Mouse (Mus musculus): ENCODE measurements around the gene Pou2f1.

Gene Pou2f1

GRCm38 (mm10) chr1:165961676-165962364 is 40.7 kb downstream of the Pou2f1 start:
- DNase-seq (ENCODE audit: low read depth) = no peak

- DNase-seq (ENCODE audit: low read depth) = no peak
These were observed 44.3 kb downstream of the Pou2f1 start for GRCm38 (mm10) chr1:165958159-165958558.

GRCm38 (mm10) chr1:165948214-165948813 is 54.2 kb downstream of the Pou2f1 start:
- DNase-seq (ENCODE audit: low read depth) = no peak

DNA sequence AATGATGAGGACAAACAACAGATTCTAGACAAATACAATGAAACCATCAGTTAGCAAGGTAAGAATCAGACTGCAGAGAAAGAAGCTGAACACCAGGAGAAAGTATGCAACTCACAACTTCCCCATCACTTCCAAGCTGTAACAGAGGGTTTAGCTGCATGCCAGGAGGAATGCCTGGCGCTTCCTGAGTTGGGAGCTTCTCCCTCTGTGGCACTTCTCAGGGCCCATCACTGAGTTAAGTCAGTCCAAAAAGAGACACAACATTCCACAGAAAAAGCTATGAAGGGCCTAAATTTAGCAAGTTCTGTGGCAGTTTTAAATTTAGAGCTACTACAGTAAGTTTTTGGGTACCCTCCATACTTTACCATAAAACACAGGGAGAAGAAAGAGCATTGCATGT is 59.2 kb downstream of the Pou2f1 start:
- no peak for DNase-seq (ENCODE audit: low read depth)

DNA sequence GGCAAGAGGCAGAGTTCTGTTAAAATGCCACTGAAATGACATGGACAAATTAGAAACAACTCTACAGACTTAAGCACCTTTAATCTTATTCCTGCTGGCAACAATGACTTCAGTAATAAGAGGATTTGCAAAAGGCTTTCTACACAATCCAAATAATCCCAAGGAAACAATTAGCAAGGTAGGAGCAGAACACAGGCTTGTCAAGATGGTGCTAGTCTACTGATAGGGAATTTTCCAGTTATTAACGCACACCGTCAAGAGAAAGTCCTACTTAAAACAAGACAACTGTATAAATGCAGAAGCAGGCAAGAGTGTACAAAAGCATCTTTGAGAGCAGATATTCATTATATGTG is 67.0 kb downstream of the Pou2f1 start:
- DNase-seq (ENCODE audit: low read depth) = no peak

- DNase-seq (ENCODE audit: low read depth) = no peak
These were observed 67.6 kb downstream of the Pou2f1 start for GRCm38 (mm10) chr1:165934648-165935465.

DNA sequence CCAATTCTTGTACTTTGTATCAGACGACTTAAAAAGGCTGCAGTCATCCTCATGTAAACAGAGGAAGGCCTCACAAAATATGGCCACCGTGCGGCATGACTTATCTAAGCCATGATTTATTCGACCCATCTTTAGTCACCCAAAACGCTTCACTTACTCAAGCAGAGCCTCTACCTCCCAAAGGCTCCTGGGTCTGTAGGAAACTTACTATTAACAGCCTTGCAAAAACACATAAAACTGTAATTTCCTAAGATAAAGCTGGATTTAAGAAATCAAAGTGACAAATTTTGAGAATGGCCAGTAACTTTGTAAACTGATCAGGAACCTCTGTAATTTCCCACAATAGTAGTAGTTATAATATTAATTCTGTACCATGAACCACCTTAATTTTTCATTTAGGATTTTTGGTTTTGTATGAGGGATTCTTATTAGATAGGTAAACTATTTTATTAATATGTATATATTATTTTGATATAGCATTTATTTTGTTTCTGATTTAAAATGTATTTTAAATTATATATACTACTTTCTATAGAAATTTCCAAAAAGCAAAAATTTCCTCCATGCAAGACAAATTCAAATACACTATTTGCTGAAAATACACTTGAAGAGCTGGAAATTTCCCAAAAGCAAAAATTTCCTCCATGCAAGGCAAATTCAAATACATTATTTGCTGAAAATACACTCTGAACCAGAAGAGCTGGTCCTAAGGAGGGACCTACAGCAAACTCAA is 68.4 kb downstream of the Pou2f1 start:
- DNase-seq (ENCODE audit: low read depth) = no peak

DNA sequence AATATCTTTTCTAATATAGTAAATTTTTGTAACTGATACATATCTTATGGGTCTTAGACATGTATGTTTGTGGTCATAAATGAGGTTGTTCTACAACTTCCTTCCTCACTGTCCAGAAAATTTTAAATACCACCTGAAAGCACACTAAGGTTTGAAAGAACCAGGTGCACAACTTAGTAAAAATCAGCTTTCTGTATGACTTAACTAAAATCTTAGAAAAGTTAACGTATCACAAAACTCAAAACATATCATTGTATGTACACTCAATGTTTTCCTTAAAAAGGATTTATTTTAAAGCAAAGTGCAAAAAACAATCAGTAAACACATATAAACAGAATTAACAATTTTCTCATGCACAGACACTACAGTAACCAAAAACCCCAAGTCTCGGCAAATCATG is 69.6 kb downstream of the Pou2f1 start:
- DNase-seq (ENCODE audit: low read depth) = no peak

DNA sequence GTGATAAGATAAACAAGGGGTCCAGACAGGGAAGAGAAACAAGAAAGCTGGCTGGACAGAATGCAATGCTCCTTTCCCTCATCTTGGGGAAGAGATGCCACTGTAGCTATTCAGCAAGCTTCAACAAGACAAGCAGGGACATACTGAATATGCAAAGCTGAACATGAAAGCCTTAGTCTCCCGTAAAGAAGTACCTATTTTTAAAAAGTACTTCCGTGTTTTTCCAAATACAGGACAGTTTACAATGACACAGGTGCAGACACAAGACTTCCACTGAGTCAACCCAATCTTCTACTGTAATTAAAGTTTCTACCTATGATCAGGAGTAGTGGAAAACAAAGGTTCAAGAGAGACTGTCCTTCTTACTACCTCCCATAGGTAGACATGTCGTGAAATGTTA is 72.0 kb downstream of the Pou2f1 start:
- DNase-seq (ENCODE audit: low read depth) = no peak

GRCm38 (mm10) chr1:165927507-165928279 is 74.8 kb downstream of the Pou2f1 start:
- DNase-seq (ENCODE audit: low read depth) = no peak

DNA sequence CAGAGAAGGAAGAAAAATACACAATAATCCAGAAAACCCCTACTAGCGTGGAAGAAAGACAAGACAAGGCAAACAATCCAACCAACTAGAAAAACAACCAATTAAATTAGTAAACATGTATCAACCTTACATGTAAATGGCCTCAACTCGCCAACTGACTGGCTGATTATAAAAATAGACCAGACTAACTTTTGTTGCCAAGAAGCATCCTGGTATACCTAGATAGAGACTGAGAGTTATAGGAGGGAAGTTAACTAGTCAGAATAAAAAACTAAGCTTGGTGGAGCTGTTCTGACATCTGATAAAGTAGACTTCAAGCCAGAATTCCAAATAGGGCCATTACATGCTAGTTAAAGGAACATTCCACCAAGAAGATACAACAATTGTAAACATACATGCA is 77.3 kb downstream of the Pou2f1 start:
- DNase-seq (ENCODE audit: low read depth) = no peak

DNA sequence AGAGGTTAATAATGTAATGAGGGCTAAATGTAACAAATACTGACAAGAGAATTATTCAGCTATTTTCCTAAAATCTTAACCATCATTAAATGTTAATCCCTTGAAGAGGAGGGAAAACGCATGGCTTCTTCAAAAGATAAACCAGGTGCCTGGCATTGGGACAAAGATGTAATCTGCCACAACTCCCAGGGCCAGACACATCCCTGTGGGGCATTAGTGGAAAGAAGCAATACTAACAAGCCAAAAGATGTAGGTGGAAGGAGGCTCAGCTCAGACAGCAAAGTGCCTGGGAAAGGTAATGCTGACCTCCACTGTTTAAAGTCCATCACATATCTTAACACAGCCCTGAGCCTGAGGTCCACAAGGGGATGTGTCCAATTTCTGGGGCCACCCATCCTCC is 80.0 kb downstream of the Pou2f1 start:
- DNase-seq (ENCODE audit: low read depth) = no peak

- DNase-seq (ENCODE audit: low read depth) = peak; percentile 18
These were observed 81.5 kb downstream of the Pou2f1 start for GRCm38 (mm10) chr1:165921026-165921425.

GRCm38 (mm10) chr1:165914416-165914801 is 88.1 kb downstream of the Pou2f1 start:
- no peak for DNase-seq (ENCODE audit: low read depth)

DNA sequence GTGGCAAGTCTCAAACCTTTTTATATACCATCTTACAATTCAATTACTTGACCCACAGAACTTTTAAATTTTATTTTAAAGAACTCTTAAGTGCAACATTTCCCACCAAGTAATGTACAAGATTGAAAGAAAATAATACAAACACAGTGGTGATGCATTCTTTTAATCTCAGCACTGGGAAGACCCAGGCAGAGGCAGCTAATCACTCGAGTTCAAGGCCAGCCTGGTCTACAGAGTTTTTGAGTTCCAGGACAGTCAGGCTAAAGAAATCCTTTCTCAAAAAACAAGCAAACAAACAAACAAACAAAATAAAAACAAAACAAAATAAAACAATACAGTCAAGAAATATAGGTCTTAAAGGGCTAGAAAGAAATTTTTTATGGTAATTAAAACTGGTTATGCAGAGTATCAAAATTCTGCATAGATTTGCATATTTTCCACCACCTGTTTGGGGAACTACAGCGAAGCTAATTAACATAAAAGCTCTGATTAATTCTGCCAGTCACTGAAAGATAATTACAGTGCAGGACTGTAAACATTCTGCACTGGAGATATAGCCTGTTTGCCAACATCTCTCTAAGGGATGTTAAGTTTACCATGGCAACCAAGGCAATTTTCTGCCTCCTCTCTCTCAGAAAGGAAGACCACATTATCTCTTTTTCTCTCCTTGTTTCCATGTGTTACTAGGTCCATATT is 88.6 kb downstream of the Pou2f1 start:
- no peak for DNase-seq (ENCODE audit: low read depth)

- no peak for DNase-seq (ENCODE audit: low read depth)
These were observed 93.0 kb downstream of the Pou2f1 start for GRCm38 (mm10) chr1:165909471-165909870.

DNA sequence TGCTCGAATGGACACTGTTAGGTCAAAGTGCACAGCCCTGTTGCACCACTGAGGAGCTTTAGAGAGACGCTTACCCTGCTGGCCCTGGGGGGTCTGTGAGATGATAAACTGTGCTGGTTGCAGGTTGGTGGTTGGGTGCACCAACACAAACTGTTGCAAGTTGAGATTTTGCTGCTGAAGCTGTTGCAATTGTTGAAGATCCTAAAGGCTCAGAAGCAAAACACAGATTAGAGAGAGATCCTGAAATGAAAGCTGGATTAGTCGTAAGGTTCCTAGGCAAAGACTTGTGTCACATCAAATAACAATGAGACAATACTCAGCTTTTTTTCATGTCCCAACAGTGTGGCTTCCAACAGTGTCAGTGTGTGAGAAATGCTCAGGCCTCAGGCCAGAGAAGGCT is 93.7 kb downstream of the Pou2f1 start:
- DNase-seq (ENCODE audit: low read depth) = no peak

DNA sequence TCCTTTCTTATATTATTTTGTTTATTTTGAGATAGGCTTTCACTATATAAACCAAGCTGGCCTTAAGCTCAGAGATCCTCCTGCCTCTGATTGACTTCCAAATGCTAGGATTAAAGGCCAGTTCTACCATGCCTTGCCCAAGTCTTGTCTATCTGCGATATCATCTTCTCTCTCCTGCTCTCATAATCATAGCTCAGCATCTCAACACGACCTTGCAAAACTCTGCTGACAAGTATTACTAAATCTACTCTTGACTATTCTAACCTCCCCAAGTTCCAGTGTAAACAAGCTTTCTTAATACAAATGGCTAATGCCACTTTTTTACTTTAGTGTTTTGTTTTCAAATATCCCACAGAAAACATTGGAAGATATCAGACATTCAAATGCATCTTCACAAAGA is 94.3 kb downstream of the Pou2f1 start:
- DNase-seq (ENCODE audit: low read depth) = no peak

GRCm38 (mm10) chr1:165903596-165903995 is 98.9 kb downstream of the Pou2f1 start:
- DNase-seq (ENCODE audit: low read depth) = no peak

DNA sequence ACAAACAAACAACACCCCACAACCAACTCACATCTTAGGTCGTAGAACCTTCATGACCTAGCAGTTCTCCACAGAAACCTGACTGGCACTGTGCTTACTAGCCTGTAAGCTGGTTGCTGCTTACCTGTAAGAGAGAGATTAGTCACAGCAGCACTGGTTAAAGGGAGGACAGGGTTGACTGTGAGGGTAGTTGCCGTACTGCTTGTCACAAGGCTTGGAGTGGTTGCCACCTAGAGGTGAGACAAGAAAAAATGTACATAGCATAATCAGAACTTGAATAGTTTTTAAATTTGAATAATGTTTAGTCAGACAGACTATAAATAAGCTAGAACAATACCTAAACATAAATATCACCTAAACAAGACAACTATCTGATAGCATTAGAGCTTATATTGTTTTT is 110.8 kb downstream of the Pou2f1 start:
- DNase-seq (ENCODE audit: low read depth) = peak; percentile 59

Measured in induced T-regulatory cell, adult 2 months (primary cell).